Mouse (Mus musculus) right cerebral cortex, postnatal 10 days (tissue): ENCODE measurements around the gene Olfr1037.
"Not testable (repeated sequence)": the region's sequence is repeated elsewhere in the genome, so short reads cannot be mapped to it uniquely, and the experiment has no call there.

ENCODE experiments used
- DNase-seq, 2 experiments: peaks; one replicate each; pipeline ENCODE4 v3.0.0; 2021; ENCODE audit warnings: low spot score in 2 of 2

The Olfr1037 gene

GRCm38 (mm10) chr2:86087285-86087684 is at the start of gene Olfr1037:
TSS of gene Olfr1037 (minus strand) at chr2:86087385.
- no peak for DNase-seq

- DNase-seq = no peak
Observed at GRCm38 (mm10) chr2:86135828-86136227, 48.6 kb upstream of the Olfr1037 start, which contains the start of gene Olfr1039. TSS of gene Olfr1039 (minus strand) at chr2:86135928.

GRCm38 (mm10) chr2:86080478-86080877 is 6.7 kb downstream of the Olfr1037 start:
- not testable (repeated sequence) for DNase-seq

DNA sequence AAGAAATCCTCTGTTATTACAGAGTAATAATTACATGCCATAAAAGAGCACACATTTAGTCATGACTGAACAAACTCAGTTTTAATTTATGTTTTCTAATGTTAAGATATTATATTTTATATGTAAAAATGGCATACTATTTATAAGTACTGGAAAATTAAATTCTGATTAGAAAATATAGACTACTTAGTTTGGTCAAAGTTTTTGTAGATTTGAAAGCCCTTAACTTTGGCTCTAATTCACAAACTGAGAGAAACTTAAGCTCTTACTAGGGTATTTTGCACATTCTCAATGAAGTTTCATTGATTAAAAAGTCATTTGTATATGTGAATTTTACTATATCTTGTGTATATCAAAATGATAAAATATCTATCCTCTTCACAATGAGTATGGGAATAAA is 13.5 kb downstream of the Olfr1037 start, which contains the start of gene Olfr1036:
TSS of gene Olfr1036 (plus strand) at position 301 of the 400 bp plus-strand sequence.
- not testable (repeated sequence) for DNase-seq

GRCm38 (mm10) chr2:86070189-86070588 is 17.0 kb downstream of the Olfr1037 start:
- no peak for DNase-seq

- not testable (repeated sequence) for DNase-seq
Observed at GRCm38 (mm10) chr2:86063766-86064165, 23.4 kb downstream of the Olfr1037 start.

DNA sequence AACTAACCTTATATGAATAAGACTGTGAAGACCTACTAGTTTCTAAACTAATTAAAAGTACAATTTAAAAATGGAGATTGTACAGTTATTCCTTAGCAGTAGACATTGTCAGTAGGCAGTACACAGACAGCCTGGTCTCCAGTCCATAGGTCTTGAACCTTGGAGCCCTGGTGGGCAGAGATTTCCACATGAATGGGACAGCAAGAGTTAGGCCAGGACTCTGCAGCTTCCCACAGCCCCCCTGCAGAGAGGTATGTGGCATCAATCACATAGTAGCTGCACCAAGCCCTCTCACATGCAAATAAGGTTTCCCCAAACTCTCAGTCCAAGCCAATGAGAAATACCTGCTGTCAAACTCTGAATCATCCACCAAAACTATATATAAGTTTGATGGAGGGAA is 36.4 kb downstream of the Olfr1037 start:
- DNase-seq = not testable (repeated sequence)

GRCm38 (mm10) chr2:86045561-86045960 is 41.6 kb downstream of the Olfr1037 start, which contains the start of gene Olfr1034:
TSS of gene Olfr1034 (plus strand) at chr2:86045861.
- DNase-seq = no peak
